Mouse (Mus musculus): ENCODE results near the gene Arhgap24.

Gene Arhgap24

GRCm38 (mm10) chr5:102502333-102502732 lies 21.1 kb downstream of the Arhgap24 start:
- DNase-seq (ENCODE audit: low spot score in 2 of 2) = no peak

- no peak for DNase-seq (ENCODE audit: low spot score in 2 of 2)
These were observed 21.9 kb downstream of the Arhgap24 start for GRCm38 (mm10) chr5:102503066-102503465.

- no peak for DNase-seq (ENCODE audit: low spot score in 2 of 2)
These were observed 22.7 kb downstream of the Arhgap24 start for GRCm38 (mm10) chr5:102503868-102504267.

GRCm38 (mm10) chr5:102504557-102504956 lies 23.4 kb downstream of the Arhgap24 start:
- DNase-seq (ENCODE audit: low spot score in 2 of 2) = no peak

- DNase-seq (ENCODE audit: low spot score in 2 of 2) = no peak
These were observed 27.0 kb downstream of the Arhgap24 start for GRCm38 (mm10) chr5:102508162-102508561.

- peak in 1 of 2 experiments; percentile 39 for DNase-seq (ENCODE audit: low spot score in 2 of 2)
These were observed 28.2 kb downstream of the Arhgap24 start for GRCm38 (mm10) chr5:102509381-102509780.

- no peak for DNase-seq (ENCODE audit: low spot score in 2 of 2)
These were observed 30.5 kb downstream of the Arhgap24 start for GRCm38 (mm10) chr5:102511651-102512050.

GRCm38 (mm10) chr5:102515496-102515895 lies 34.3 kb downstream of the Arhgap24 start:
- DNase-seq (ENCODE audit: low spot score in 2 of 2) = peak in 1 of 2 experiments; percentile 33

GRCm38 (mm10) chr5:102520506-102520905 lies 39.3 kb downstream of the Arhgap24 start:
- DNase-seq (ENCODE audit: low spot score in 2 of 2) = no peak

- DNase-seq (ENCODE audit: low spot score in 2 of 2) = no peak
These were observed 54.1 kb downstream of the Arhgap24 start for GRCm38 (mm10) chr5:102535311-102535710.

- DNase-seq (ENCODE audit: low spot score in 2 of 2) = no peak
These were observed 56.6 kb downstream of the Arhgap24 start for GRCm38 (mm10) chr5:102537819-102538218.

GRCm38 (mm10) chr5:102546296-102546695 lies 65.1 kb downstream of the Arhgap24 start:
- DNase-seq (ENCODE audit: low spot score in 2 of 2) = no peak

GRCm38 (mm10) chr5:102547786-102548185 lies 66.6 kb downstream of the Arhgap24 start:
- no peak for DNase-seq (ENCODE audit: low spot score in 2 of 2)

- DNase-seq (ENCODE audit: low spot score in 2 of 2) = no peak
These were observed 67.2 kb downstream of the Arhgap24 start for GRCm38 (mm10) chr5:102548382-102548781.

- no peak for DNase-seq (ENCODE audit: low spot score in 2 of 2)
These were observed 69.0 kb downstream of the Arhgap24 start for GRCm38 (mm10) chr5:102550211-102550610.

GRCm38 (mm10) chr5:102550870-102551637 lies 69.9 kb downstream of the Arhgap24 start:
- no peak for DNase-seq (ENCODE audit: low spot score in 2 of 2)

- no peak for DNase-seq (ENCODE audit: low spot score in 2 of 2)
These were observed 71.3 kb downstream of the Arhgap24 start for GRCm38 (mm10) chr5:102552533-102552932.

- no peak for DNase-seq (ENCODE audit: low spot score in 2 of 2)
These were observed 74.8 kb downstream of the Arhgap24 start for GRCm38 (mm10) chr5:102555958-102556357.

- DNase-seq (ENCODE audit: low spot score in 2 of 2) = no peak
These were observed 79.1 kb downstream of the Arhgap24 start for GRCm38 (mm10) chr5:102560270-102560669.

GRCm38 (mm10) chr5:102563971-102564370 lies 82.8 kb downstream of the Arhgap24 start:
- DNase-seq (ENCODE audit: low spot score in 2 of 2) = no peak

GRCm38 (mm10) chr5:102568764-102569163 lies 87.6 kb downstream of the Arhgap24 start:
- no peak for DNase-seq (ENCODE audit: low spot score in 2 of 2)

- DNase-seq (ENCODE audit: low spot score in 2 of 2) = no peak
These were observed 90.3 kb downstream of the Arhgap24 start for GRCm38 (mm10) chr5:102571445-102571844.

GRCm38 (mm10) chr5:102576750-102577149 lies 95.6 kb downstream of the Arhgap24 start:
- no peak for DNase-seq (ENCODE audit: low spot score in 2 of 2)

- no peak for DNase-seq (ENCODE audit: low spot score in 2 of 2)
These were observed 96.5 kb downstream of the Arhgap24 start for GRCm38 (mm10) chr5:102577729-102578128.

Data from right cerebral cortex, postnatal 10 days (tissue).